Mouse (Mus musculus) erythroid progenitor cell, adult 5-6 weeks (primary cell): ENCODE measurements around the gene Areg. TPM values are rescaled to one million over a fixed set of nuclear protein-coding genes. Genes with fewer than 3 reads are reported as not detected.

ENCODE experiments used
- ATAC-seq: replicated peaks from 2 replicates; pipeline ENCODE4 v1.8.0; 2016; ENCODE audit warnings: moderate number of reproducible peaks, mild to moderate bottlenecking, moderate TSS enrichment, inconsistent platforms; ENCODE audit not compliant: poor library complexity, low FRiP score, severe bottlenecking
- total RNA-seq, 2 experiments: library from RNA; stranded (forward) in 1 of 2; stranded (reverse) in 1 of 2; fragments of 150-400 nt in 1 of 2; fragments of 186-747, 209-891 nt in 1 of 2; gene quantifications; 2 replicates each; pipeline versions ENCODE4 v1.2.3 to v1.2.4; 2015 to 2017; ENCODE audit warnings: low replicate concordance in 2 of 2

The Areg gene
- total RNA-seq (2015; ENCODE audit: low replicate concordance), result not detected in 2 replicates
- total RNA-seq (2017; ENCODE audit: low replicate concordance), result not detected in 2 replicates

DNA sequence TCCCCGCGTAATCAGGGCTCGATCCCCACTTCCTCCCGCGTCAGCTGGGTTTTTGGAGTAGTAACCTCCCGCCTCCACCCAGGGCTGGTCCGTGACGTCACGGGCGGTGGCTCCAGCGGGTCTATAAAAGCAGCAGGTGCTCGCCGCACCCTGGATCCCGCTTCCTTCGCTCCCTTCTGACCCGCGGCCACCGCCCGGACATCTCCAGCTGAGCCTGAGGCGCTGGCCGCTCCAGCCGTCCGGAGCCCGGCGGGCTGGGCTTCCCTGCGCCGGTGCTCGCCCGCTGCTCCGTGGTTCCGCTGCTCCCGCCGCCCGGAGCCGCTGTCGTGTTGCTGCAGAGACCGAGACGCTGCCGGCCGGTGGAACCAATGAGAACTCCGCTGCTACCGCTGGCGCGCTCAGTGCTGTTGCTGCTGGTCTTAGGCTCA lies at the start of gene Areg:
TSS of gene Areg (plus strand) at position 154 of the 428 bp plus-strand sequence.
- ATAC-seq, result no peak

DNA sequence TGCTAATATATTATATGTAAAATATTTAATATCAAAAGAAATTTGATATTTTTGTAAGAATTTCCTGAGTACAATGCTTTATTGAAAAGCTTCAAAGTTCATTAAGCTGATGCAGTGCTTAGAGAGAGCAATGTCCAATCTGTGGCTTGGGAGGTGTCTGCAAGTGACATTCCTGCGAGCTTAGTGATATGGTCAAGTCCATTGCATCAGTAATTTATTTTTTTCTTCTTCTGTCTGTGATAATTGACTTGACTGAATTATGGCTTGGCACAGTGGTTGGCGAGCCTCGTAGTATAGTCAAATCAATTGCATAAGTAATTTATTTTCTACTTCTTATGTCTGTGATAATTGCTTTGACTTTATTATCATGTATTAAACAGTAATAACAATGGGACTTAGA lies 49.1 kb upstream of the Areg start:
- ATAC-seq, result no peak

DNA sequence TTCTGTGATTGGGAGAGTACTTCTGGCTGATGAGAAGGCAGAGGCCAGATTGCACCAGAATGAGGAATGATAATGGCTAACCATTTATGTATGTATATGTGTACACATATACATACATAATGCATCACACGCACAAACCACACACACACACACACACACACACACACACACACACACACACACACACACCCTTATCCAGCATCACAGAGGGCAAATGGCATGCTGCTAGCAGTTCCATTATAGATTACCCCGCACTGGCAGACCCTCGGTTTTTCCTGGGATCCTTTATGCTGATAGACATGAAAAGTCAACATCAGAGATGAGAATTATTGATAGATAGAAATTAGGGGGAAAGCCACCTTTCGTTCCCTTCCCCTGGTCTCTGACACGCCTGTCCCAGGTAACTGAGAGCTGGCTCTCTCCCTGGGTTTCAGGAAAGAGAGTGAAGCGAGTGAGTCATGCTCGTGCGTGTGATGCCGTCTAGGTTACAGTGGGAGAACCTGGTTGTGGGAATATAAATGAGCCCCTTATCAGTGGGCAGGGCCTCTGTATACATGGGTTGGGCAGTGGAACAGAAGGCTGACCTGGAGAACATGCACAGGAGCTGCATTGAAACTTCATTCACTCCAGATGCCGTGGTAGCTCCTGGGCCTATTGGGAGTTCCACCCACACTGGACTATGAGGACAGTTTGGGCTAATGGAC lies 41.3 kb upstream of the Areg start:
- no peak for ATAC-seq

DNA sequence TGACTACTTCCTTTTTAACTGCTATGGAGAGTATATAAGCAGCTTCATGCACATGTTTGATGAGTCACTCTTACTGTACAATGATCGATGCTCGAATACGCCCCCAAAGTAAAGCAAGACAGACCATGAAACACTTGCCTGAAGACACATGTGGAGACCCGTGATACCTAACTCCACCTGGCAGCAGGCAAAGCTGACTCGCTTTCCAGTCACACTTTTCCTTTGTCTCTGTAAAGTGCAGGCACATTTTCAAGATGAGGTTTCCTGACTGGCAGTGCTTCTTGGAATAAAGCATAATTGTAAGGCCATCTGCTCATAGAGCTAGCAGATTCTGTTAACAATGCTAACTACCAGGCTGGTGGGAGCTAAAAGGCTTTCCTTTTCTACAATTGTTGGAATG lies 37.7 kb upstream of the Areg start:
- ATAC-seq, result no peak

DNA sequence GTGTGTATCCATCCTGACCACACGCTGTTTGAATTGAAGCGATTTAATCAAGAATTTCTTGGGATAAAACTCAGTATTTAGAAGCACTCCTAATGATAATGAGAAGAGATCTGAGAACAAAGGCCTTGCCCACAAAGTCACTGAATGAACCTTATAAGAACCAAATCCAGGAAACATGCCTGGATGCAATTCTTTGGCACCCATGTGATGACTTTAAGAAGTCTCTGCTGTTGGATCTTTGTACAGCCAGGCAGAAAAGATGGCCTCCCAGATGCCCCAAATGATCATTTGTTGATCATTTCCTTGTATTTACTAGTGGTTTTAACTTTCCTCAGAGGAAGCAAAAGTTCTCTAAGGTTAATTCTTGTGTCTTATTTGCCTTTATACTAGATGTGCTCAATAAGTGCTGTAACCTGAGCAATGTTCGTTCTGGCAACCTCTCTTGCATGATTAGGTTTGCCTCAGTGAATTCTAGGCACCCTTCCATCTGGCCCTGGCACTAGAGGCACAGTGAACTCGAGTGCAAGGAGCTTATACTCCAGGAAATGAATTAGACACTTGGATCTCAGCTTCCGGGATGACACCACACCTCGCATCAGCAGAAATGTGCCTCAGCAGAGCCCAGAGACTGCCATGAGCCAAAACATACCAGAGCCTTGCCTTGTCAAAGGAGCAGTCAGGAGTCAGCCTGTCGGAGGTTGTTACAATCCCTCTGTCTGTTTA lies 35.3 kb upstream of the Areg start:
- no peak for ATAC-seq

DNA sequence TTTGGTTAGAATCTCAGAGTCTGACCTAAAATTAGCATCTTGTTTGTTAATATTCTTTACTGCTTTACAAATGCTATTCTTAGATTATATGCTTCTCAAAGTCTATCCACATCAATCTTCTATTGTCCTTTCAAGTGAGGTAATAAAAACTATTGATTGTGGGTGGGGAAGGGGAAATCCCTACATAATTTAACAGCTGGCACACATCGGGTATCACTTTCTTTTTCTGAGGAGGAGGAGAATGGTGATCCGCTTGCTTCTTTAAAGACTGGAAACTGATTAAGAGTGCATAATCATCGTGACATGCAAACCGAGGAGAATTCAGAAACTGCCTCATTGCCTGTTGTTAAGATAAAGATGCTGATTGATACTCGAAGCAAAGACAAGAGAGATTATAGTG lies 33.2 kb upstream of the Areg start:
- ATAC-seq, result no peak

DNA sequence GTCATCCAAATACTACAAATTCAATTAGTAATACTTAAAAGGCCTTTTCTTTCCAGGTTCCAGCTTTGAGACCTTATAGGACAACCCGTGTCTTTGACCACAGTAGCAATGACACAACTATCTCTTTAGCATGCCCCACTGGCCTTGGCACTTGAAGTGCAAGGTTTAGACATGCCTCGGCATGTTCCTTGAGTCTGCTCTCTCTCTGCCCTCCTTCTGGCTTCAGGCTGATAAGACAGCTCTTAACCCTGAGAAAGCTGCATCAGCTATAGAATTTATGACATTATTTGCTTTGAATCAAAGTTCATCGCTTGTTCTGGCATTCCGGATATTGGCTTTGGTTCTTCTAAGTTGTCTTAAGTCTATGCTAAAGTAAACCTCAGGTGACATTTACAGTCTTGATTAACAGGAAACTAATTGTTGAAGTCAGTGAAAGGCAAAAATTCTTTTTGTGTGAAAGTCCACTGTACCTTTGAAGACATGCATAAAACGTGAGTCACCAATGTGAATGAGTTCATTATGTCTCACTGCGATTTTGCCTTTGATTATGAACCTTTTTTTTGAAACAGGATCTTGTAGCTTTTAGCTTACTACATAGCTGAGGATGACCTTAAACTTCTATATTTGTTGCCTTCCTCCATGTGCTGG lies 29.3 kb upstream of the Areg start:
- no peak for ATAC-seq

DNA sequence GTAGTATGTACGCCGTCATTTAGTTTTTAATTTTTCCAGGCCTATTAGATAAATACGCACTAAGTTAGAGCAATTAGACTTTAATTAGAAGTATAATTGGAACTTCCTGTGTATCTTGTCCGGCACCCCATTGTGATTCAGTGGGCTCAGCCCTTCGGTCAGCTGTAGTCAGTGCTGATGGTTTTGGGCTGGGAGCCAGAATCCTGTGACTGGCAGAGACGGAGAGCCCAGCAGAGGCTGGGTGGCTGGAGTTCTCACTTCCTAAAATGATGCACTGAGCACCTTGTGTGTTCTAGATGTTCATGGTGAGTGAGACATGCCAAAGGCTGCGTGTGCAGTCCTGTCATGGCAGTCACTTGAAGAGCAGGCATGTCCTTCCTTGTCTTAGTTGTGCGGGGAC lies 28.4 kb upstream of the Areg start:
- no peak for ATAC-seq

DNA sequence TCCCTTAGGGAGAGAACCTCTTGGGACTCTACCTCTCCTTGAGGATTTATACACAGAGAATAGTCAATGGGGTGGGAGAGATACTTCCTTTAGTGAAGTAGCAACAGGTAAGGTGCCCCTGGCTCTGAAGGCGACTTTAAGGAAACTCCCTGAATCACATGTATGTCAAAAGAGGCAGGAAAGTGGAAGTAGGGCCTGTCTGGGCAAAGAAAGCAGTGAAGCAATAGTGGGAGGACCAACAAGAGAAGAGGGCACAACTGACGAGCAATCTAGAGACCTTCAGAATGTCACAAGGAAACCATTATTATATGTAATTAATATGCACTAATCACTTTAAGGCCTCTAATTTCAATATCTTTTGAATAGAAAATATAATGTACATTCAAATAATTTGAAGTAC lies 25.4 kb upstream of the Areg start:
- ATAC-seq, result no peak

DNA sequence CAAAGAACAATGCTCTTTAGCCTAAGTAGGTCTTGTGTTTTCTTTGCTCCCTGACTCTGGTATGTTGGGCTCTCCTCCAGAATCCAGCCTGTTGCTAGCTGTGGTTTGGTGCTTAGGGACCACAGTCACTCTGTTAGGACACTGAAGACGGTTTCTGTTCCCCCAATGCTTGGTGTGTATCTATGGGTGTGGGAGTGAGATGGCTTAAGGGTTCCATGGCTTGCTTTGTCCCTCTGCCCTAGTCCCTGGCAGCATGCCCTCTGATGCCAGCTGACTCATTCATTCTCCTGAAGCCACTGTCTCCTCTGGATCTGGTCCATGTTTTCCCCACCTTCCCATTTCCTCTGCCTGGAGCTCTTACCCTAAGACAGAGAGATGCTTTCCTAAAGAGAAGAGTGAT lies 24.8 kb upstream of the Areg start:
- no peak for ATAC-seq

DNA sequence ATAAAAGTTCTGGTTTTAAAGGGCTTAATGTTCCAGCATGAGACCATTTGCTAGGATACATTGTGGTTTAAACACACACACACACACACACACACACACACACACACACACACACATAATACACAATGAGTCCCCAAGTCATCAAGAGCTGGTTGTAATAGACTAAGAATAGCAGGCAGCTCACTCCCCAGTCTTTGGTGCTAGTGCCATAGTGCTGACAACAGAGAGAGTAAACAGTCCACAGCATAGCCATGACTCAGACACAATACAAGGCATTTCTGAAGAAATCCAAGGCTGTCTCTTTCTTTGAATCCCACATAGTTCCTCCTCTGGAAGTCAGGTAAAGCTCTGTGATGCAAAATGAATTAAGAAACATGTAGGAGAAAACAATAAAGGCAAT lies 20.8 kb upstream of the Areg start:
- no peak for ATAC-seq

DNA sequence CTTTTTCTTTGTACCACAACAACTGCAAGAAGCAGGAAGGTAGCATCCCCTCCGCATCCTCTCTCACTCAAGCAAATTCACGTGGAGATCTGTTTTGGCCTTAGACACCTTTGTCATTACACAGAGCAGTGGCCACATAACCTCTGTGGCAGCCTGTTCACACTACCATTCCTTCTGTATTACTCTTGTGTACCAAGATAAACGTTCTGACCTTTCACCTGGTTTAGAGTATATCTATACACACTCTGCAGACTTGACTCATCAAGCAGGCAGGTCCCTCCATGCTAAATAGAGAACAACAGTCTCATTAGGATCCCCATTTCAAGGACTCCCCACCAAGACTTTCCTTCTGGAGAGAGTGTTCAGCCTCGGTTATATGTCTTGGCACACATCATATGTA lies 16.0 kb upstream of the Areg start:
- no peak for ATAC-seq

DNA sequence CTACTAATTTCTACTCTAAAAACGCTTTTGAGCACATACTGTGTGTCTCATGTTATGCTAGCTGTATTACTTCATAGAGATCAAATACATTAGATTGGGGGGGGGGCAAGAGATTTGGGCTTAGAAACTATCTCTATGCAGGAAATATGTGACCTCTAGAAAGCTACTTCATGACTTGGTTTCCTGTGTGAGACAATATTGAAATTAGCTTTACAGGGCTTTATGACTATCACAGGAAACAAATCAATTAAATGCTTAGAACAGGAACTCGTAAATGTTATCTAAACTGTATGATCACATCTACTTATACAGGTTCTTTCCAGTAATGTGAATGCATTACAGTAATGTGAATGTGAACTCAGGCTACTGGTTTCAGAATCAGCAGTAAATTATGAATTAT lies 15.3 kb upstream of the Areg start:
- ATAC-seq, result no peak

DNA sequence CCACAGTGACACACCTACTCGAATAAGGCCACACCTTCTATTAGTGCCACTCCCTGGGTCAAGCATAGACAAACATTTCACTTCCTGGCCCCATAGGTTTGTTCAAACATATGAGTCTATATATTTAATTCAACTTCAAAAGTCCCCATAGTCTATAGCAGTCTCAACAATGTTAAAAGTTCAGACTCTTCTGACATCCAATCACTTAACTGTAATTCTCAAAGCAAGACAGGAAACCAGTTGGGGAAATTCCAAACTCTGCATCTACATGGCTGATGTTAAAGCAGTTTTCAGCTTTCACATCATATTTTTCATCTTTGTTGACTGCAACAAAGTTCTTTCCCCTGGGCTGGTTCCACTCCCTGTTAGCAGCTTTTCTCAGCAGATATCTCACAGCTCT lies 12.8 kb upstream of the Areg start:
- no peak for ATAC-seq

DNA sequence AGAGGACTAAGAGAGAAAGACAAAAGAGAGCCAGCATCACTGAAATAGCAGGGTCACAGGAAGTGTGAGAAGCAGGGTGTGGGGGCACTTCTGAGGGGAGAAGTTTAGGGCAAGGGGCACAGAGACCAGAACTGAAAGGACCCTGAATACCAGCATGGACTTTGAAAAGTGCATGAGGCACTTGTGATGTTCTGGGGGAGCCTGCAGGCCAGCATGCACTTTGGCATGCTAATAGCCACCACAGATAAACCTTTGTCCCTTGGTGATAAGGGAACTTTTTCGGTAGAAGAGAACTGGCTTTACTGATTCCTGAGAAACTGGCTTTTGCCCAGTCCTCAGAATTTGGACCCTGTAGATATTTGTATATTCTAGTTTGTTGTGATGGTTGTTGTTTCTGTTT lies 4.4 kb upstream of the Areg start:
- no peak for ATAC-seq

DNA sequence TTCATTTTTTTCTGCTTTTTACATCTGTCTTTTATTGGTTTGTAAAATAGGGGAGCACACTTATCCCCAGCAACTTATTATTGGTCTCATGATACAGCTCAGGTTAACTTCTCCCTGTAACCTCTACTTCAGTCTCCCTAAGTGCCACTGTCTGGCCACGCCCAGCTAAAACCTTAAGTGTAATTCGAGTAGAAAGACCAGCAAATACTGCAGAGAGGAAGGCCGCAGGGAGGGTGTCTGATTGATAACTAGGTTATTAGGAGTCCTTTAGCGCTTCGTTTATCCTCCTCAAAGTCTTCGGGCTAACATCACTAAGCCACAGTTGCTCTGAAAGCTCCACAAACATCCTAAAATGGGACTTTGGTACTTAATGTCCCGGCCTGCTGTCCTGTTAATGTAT lies 429 bp upstream of the Areg start:
- no peak for ATAC-seq

DNA sequence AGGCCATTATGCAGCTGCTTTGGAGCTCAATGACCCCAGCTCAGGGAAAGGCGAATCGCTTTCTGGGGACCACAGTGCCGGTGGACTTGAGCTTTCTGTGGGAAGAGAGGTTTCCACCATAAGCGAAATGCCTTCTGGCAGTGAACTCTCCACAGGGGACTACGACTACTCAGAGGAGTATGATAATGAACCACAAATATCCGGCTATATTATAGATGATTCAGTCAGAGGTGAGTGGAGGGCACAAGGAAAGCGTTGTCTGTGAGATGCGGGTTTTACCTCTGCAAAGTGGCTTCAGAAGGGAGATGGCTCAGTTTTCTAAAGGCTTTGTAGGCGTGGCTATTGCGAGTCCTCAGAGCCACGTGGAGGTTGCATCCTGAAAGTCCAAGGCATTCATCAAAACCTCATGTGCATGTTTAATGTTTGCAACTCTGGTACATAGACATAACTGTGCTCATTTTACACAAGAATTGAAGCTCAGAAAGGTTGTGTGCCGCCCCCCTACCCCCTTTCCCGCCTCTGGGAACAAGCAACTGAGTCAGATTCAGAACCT lies 1.6 kb downstream of the Areg start:
- ATAC-seq, result no peak

DNA sequence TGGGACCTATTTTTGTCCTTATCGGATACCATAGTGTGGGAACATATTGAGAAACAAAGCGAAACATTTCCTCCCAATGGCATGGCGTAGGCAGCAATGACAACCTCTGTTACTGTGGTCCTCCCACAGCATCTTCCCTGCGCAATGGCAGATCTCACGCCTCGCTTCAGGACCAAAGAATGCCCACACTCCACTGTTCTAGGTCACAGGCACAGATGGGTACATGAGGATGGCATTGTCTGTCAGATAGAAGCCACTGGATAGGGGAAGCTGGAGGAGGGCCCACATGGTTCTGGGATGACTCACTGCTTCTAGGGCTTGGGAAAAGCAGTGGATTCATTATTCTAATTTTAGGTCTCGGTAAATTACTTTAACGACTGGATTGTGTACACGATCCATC lies 5.6 kb downstream of the Areg start:
- no peak for ATAC-seq

DNA sequence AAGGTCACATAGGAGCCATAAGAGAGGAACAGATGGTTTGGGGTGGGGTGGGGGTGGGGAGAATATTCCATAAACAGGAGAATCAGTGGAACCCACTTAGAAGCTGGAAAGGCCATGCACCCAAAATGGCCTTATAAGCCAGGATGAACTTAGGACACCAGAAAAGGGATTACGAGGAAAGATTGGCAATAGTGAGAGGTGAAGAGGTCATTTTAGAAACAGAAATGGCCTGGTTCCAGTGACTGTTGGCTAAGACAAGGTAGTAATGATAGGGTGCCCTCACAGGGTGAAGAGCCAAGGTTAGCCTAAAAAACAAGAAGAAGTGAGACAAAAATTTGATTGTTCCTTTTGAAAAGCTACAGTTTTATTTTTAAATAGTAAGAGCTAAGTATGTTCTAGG lies 7.6 kb downstream of the Areg start:
- no peak for ATAC-seq

DNA sequence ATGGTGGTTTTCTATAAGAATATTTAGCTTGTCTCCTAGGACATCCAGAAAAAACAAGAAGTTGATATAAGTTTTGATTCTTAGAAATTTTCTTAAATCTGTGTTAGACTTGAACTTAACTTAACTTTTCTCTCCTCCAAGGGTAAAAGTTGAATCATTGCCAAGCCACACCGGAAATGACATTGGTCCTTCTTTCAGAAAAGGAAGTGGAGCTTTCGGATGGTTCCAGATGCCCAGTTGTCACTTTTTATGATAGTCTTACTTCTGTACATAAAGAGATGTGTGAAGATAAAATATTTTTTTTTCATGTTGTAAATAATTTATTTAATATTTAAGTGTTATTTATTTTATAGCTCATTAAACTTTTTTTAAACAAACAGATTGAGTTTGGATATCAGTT lies 8.7 kb downstream of the Areg start:
- ATAC-seq, result no peak

DNA sequence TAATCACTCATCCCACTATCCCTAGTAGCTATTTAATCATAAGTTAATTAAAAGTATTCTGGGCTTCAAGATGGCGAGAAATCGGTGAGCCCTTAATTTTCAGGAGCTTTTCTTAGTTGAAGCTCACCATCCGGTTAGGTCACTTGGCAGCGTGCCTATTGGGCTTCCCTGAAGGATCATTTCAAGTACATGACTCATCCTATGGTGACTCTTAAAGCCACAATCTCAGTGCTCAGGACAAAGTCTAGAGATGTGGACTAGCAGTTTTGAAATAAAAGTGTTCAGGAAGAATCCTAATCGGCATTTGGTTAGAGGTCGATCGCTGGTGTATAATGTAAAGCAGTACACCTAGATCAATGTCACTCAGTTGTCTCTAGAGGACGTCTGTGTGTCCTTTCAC lies 17.3 kb downstream of the Areg start:
- ATAC-seq, result no peak
